Mouse (Mus musculus) midbrain, embryonic 12.5 days (tissue): Measurements from ENCODE around the gene Serpinf1. TPM values are rescaled to one million over a fixed set of nuclear protein-coding genes. Genes with fewer than 3 reads are reported as not detected.

ENCODE experiments used
- ATAC-seq: fragments of 200-750 bp; cut with Nextera tagmentation; 2 replicates; pipeline ENCODE4 v1.8.0; 2017; ENCODE audit warnings: low read depth, moderate TSS enrichment, moderate library complexity; ENCODE audit not compliant: low FRiP score
- H3K27ac ChIP-seq: fragments of 300-500 bp; sonication (generic); replicated peaks from 2 replicates; pipeline ENCODE4 v1.5.1; 2016; ENCODE audit warnings: mild to moderate bottlenecking
- H3K27me3 ChIP-seq: fragments of 300-500 bp; sonication (generic); 2 replicates; pipeline ENCODE4 v1.6.1; 2016; ENCODE audit warnings: mild to moderate bottlenecking
- H3K36me3 ChIP-seq: fragments of 300-500 bp; sonication (generic); 2 replicates; pipeline ENCODE4 v1.6.1; 2016
- H3K4me1 ChIP-seq: fragments of 300-500 bp; sonication (generic); 2 replicates; pipeline ENCODE4 v1.6.1; 2016
- H3K4me2 ChIP-seq: fragments of 300-500 bp; sonication (generic); replicated peaks from 2 replicates; pipeline ENCODE4 v1.6.1; 2016; ENCODE audit warnings: mild to moderate bottlenecking, moderate library complexity
- H3K4me3 ChIP-seq: fragments of 300-500 bp; sonication (generic); 2 replicates; pipeline ENCODE4 v1.5.1; 2016; ENCODE audit warnings: mild to moderate bottlenecking
- H3K9ac ChIP-seq: fragments of 300-500 bp; sonication (generic); replicated peaks from 2 replicates; pipeline ENCODE4 v1.6.1; 2016; ENCODE audit warnings: mild to moderate bottlenecking, moderate library complexity
- H3K9me3 ChIP-seq: fragments of 300-500 bp; sonication (generic); 2 replicates; pipeline ENCODE4 v1.6.1; 2016; ENCODE audit warnings: mild to moderate bottlenecking
- WGBS: fragments of 180-500 bp; shearing (Covaris S2); methylation state at CpG from one replicate; pipeline ENCODE4 v1.1.7; 2016; 5-methylcytosine and 5-hydroxymethylcytosine counted together
- polyA plus RNA-seq: library from polyadenylated mRNA; unstranded; fragments of >200 nt; fragmentation: Nextera tagmentation; extraction: Ambion mirVana; gene quantifications from 2 replicates; pipeline ENCODE4 v1.2.1, GENCODE M21; 2016

Gene Serpinf1
- polyA plus RNA-seq, 1 experiment from 2014 or later, result 73.3 TPM

- 88% methylated on average over 13 of the region's 13 CpGs for WGBS
- Histone ChIP-seq H3K27ac (no peak overlapping the region), H3K27me3 (no peaks in the 10 kb centered on the region), H3K9me3 (no peaks in the 10 kb centered on the region), H3K4me2 (no peak overlapping the region), H3K9ac (no peak overlapping the region), H3K36me3 (no peaks in the 10 kb centered on the region), H3K4me3 (no peak overlapping the region), H3K4me1 (no peaks in the 10 kb centered on the region)
- no peak for ATAC-seq
These were observed 6.5 kb downstream of the Serpinf1 start for GRCm38 (mm10) chr11:75415994-75416393.

GRCm38 (mm10) chr11:75415096-75415495 is 7.4 kb downstream of the Serpinf1 start:
- no peak overlapping the region for H3K9ac ChIP-seq

DNA sequence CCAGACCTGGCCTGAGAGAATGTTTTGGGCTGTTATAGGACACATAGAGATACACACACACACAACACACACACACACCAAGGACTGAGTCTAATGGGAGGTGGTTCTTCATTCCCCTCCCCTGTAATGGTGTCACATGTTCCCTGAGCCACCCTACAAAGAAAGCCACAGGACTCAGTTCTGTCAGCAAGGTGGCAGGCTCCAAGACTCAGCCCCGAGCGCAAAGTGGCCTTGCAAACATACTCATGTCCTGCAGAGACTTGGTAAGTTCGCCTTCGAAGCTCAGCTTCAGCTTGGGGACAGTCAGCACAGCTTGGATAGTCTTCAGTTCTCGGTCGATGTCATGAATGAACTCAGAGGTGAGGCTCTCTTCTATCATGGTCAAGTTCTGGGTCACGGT is 11.9 kb downstream of the Serpinf1 start:
- H3K27me3 ChIP-seq, result no peaks in the 10 kb centered on the region
- H3K36me3 ChIP-seq, result no peaks in the 10 kb centered on the region
- H3K9ac ChIP-seq, result no peak overlapping the region
- H3K4me1 ChIP-seq, result no peaks in the 10 kb centered on the region
- WGBS, result 90% methylated on average over 7 of the region's 7 CpGs
- H3K4me2 ChIP-seq, result no peak overlapping the region
- H3K4me3 ChIP-seq, result no peak overlapping the region
- ATAC-seq, result no peak
- no peaks in the 10 kb centered on the region for H3K9me3 ChIP-seq
- no peak overlapping the region for H3K27ac ChIP-seq

More at GRCm38 (mm10) chr11:75415096-75415495, 7.4 kb downstream of the Serpinf1 start:
- Histone ChIP-seq H3K27me3 (no peaks in the 10 kb centered on the region), H3K36me3 (no peaks in the 10 kb centered on the region), H3K27ac (no peak overlapping the region), H3K4me1 (no peaks in the 10 kb centered on the region), H3K9me3 (no peaks in the 10 kb centered on the region), H3K4me3 (no peak overlapping the region), H3K4me2 (no peak overlapping the region)
- ATAC-seq, result no peak
- 61% methylated on average over 7 of the region's 7 CpGs for WGBS

GRCm38 (mm10) chr11:75409679-75410575 is 12.6 kb downstream of the Serpinf1 start:
- 80% methylated on average over 17 of the region's 17 CpGs for WGBS
- ATAC-seq, result no peak
- Histone ChIP-seq H3K27me3 (no peaks in the 10 kb centered on the region), H3K4me1 (no peaks in the 10 kb centered on the region), H3K4me2 (no peak overlapping the region), H3K36me3 (no peaks in the 10 kb centered on the region), H3K9ac (no peak overlapping the region), H3K4me3 (no peak overlapping the region), H3K27ac (no peak overlapping the region), H3K9me3 (no peaks in the 10 kb centered on the region)

- no peak overlapping the region for H3K27ac ChIP-seq
- no peak for ATAC-seq
- H3K9me3 ChIP-seq, result no peaks in the 10 kb centered on the region
- H3K4me2 ChIP-seq, result no peak overlapping the region
- H3K9ac ChIP-seq, result no peak overlapping the region
- no peaks in the 10 kb centered on the region for H3K27me3 ChIP-seq
- no peak overlapping the region for H3K4me3 ChIP-seq
- H3K36me3 ChIP-seq, result no peaks in the 10 kb centered on the region
- H3K4me1 ChIP-seq, result no peaks in the 10 kb centered on the region
- WGBS, result 33% methylated on average over 3 of the region's 3 CpGs
These were observed 15.6 kb downstream of the Serpinf1 start for GRCm38 (mm10) chr11:75406865-75407264.

GRCm38 (mm10) chr11:75406104-75406503 is 16.4 kb downstream of the Serpinf1 start:
- WGBS, result 62% methylated on average over 4 of the region's 4 CpGs

DNA sequence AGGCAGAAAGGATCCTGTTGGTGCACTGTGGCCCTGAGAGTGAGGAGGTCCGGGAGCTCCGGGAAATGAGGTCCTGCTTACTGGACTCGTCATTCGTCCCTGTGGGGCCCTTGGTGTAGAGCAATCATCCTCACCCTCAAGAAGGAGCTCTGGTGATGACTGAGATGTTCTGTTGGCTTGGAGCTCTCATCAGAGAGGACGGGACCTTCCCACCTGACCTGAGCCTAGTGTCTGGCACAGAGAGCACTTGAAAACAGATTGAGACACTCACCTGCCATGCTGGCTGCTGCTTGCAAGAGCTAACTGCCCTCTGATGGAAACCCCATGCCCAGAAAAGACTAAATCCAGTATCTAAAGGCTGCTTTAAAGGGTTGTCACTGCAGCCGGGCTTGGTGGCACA is 17.7 kb downstream of the Serpinf1 start:
- H3K27ac ChIP-seq, result no peak overlapping the region
- H3K4me1 ChIP-seq, result no peaks in the 10 kb centered on the region
- H3K36me3 ChIP-seq, result no peaks in the 10 kb centered on the region
- no peaks in the 10 kb centered on the region for H3K27me3 ChIP-seq
- H3K9me3 ChIP-seq, result no peaks in the 10 kb centered on the region
- ATAC-seq, result no peak
- 87% methylated on average over 6 of the region's 6 CpGs for WGBS
- no peak overlapping the region for H3K4me2 ChIP-seq
- H3K4me3 ChIP-seq, result no peak overlapping the region
- no peak overlapping the region for H3K9ac ChIP-seq

More at GRCm38 (mm10) chr11:75406104-75406503, 16.4 kb downstream of the Serpinf1 start:
- H3K27me3 ChIP-seq, result no peaks in the 10 kb centered on the region
- no peak overlapping the region for H3K9ac ChIP-seq
- H3K36me3 ChIP-seq, result no peaks in the 10 kb centered on the region
- no peak overlapping the region for H3K4me3 ChIP-seq
- no peaks in the 10 kb centered on the region for H3K4me1 ChIP-seq
- no peak for ATAC-seq
- H3K9me3 ChIP-seq, result no peaks in the 10 kb centered on the region
- H3K4me2 ChIP-seq, result no peak overlapping the region
- no peak overlapping the region for H3K27ac ChIP-seq

- H3K4me1 ChIP-seq, result no peaks in the 10 kb centered on the region
- no peak for ATAC-seq
- no peaks in the 10 kb centered on the region for H3K9me3 ChIP-seq
- H3K4me2 ChIP-seq, result no peak overlapping the region
- no peaks in the 10 kb centered on the region for H3K27me3 ChIP-seq
- WGBS, result 70% methylated on average over 6 of the region's 6 CpGs
- H3K4me3 ChIP-seq, result no peak overlapping the region
- H3K9ac ChIP-seq, result no peak overlapping the region
- no peaks in the 10 kb centered on the region for H3K36me3 ChIP-seq
- H3K27ac ChIP-seq, result no peak overlapping the region
These were observed 19.0 kb downstream of the Serpinf1 start for GRCm38 (mm10) chr11:75403301-75404052.

GRCm38 (mm10) chr11:75402271-75402690 is 20.2 kb downstream of the Serpinf1 start:
- no peak overlapping the region for H3K4me3 ChIP-seq
- WGBS, result 60% methylated on average over 5 of the region's 5 CpGs
- H3K27me3 ChIP-seq, result no peaks in the 10 kb centered on the region
- no peak for ATAC-seq
- no peak overlapping the region for H3K27ac ChIP-seq
- no peaks in the 10 kb centered on the region for H3K4me1 ChIP-seq
- H3K9ac ChIP-seq, result no peak overlapping the region
- H3K9me3 ChIP-seq, result no peaks in the 10 kb centered on the region
- no peak overlapping the region for H3K4me2 ChIP-seq
- H3K36me3 ChIP-seq, result no peaks in the 10 kb centered on the region

DNA sequence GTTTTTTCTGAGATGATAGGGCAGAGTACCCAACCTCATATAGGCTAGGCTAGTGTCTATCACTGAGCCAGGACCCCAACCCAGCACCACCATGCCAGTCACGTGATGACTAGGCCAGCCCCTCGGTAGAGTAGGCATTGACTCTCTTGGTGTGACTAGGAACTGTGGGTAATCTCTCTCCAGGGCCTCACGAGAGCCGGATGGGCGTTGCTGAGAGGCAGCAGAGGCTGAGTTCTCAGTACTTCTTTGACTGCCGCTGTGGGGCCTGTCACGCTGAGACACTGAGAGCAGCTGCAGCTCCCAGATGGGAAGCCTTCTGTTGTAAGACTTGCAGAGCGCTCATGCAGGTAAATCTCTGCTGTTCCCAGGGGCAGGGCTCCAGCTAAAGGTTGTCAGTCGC is 22.4 kb downstream of the Serpinf1 start:
- Histone ChIP-seq H3K4me2 (no peak overlapping the region), H3K36me3 (no peaks in the 10 kb centered on the region), H3K9me3 (no peaks in the 10 kb centered on the region), H3K4me1 (no peaks in the 10 kb centered on the region), H3K9ac (no peak overlapping the region), H3K4me3 (no peak overlapping the region), H3K27ac (no peak overlapping the region), H3K27me3 (no peaks in the 10 kb centered on the region)
- no peak for ATAC-seq
- WGBS, result 58% methylated on average over 9 of the region's 9 CpGs

- no peak for ATAC-seq
- Histone ChIP-seq H3K4me1 (no peaks in the 10 kb centered on the region), H3K9ac (no peak overlapping the region), H3K4me3 (no peak overlapping the region), H3K36me3 (no peaks in the 10 kb centered on the region), H3K9me3 (no peaks in the 10 kb centered on the region), H3K4me2 (no peak overlapping the region), H3K27ac (no peak overlapping the region), H3K27me3 (no peaks in the 10 kb centered on the region)
- 88% methylated on average over 11 of the region's 11 CpGs for WGBS
These were observed 23.1 kb downstream of the Serpinf1 start for GRCm38 (mm10) chr11:75399411-75399841.

- Histone ChIP-seq H3K9me3 (no peaks in the 10 kb centered on the region), H3K4me3 (no peak overlapping the region), H3K4me1 (no peaks in the 10 kb centered on the region), H3K4me2 (no peak overlapping the region), H3K27me3 (no peaks in the 10 kb centered on the region), H3K36me3 (no peaks in the 10 kb centered on the region), H3K9ac (no peak overlapping the region), H3K27ac (no peak overlapping the region)
- WGBS, result 85% methylated on average over 7 of the region's 7 CpGs
- ATAC-seq, result no peak
These were observed 25.0 kb downstream of the Serpinf1 start for GRCm38 (mm10) chr11:75397452-75397851.
